Mouse (Mus musculus): ENCODE results near the gene Daxx. TPM values are rescaled to one million over a fixed set of nuclear protein-coding genes. Genes with fewer than 3 reads are reported as not detected.

The Daxx gene
- polyA plus RNA-seq, 1 experiment, result 58.1 TPM

- H3K4me1 ChIP-seq (ENCODE audit: control insufficient read depth, insufficient read depth, low read length), result no peaks in the 10 kb centered on the region
- TF ChIP-seq CTCF (IDR thresholded peaks at IDR 0.05; ENCODE audit: low read depth, low read length) (no peak), POLR2A (IDR thresholded peaks at IDR 0.05; ENCODE audit: borderline replicate concordance, low read depth, low read length) (no peak)
- H3K4me3 ChIP-seq (ENCODE audit: insufficient read depth, low read length), result no peak overlapping the region
- no peak overlapping the region for H3K27ac ChIP-seq (ENCODE audit: insufficient read depth, low read depth, low read length)
These were observed 50.7 kb downstream of the Daxx start for GRCm38 (mm10) chr17:33959948-33960347.

- Histone ChIP-seq H3K27ac (ENCODE audit: insufficient read depth, low read depth, low read length) (no peak overlapping the region), H3K4me1 (ENCODE audit: control insufficient read depth, insufficient read depth, low read length) (no peaks in the 10 kb centered on the region), H3K4me3 (ENCODE audit: insufficient read depth, low read length) (no peak overlapping the region)
- TF ChIP-seq POLR2A (IDR thresholded peaks at IDR 0.05; ENCODE audit: borderline replicate concordance, low read depth, low read length), result no peak
These were observed 53.7 kb downstream of the Daxx start for GRCm38 (mm10) chr17:33962876-33963275.

Other genes starting within 250 kb of the Daxx start
- 320 and 384 TPM in 2 replicates for gene Hnrnpm, start 222.6 kb upstream of the Daxx start, polyA plus RNA-seq (2012; ENCODE audit: insufficient read depth, insufficient read length, missing spikeins)
- 61.3 and 62.9 TPM in 2 replicates for gene March2, start 190.7 kb upstream of the Daxx start, polyA plus RNA-seq (2012; ENCODE audit: insufficient read depth, insufficient read length, missing spikeins)
- gene Rab11b, start 148.9 kb upstream of the Daxx start, polyA plus RNA-seq (2012; ENCODE audit: insufficient read depth, insufficient read length, missing spikeins), result 128 TPM in 2 replicates
- 8.4 and 11.0 TPM in 2 replicates for gene Angptl4, start 127.6 kb upstream of the Daxx start, polyA plus RNA-seq (2012; ENCODE audit: insufficient read depth, insufficient read length, missing spikeins)
- 27.5 and 33.3 TPM in 2 replicates for gene Kank3, start 98.9 kb upstream of the Daxx start, polyA plus RNA-seq (2012; ENCODE audit: insufficient read depth, insufficient read length, missing spikeins)
- 1,369 and 1,530 TPM in 2 replicates for gene Rps28, start 84.9 kb upstream of the Daxx start, polyA plus RNA-seq (2012; ENCODE audit: insufficient read depth, insufficient read length, missing spikeins)
- 197 and 199 TPM in 2 replicates for gene Ndufa7, start 84.8 kb upstream of the Daxx start, polyA plus RNA-seq (2012; ENCODE audit: insufficient read depth, insufficient read length, missing spikeins)
- gene Cd320, start 66.3 kb upstream of the Daxx start, polyA plus RNA-seq (2012; ENCODE audit: insufficient read depth, insufficient read length, missing spikeins), result 4.4 TPM in 2 replicates
- not detected in 2 replicates for gene Gm7029, start 35.6 kb upstream of the Daxx start, polyA plus RNA-seq (2012; ENCODE audit: insufficient read depth, insufficient read length, missing spikeins)
- gene Kifc1, start 18.8 kb upstream of the Daxx start, polyA plus RNA-seq (2012; ENCODE audit: insufficient read depth, insufficient read length, missing spikeins), result 35.5 and 36.3 TPM in 2 replicates
- gene Platr17, start 4.3 kb upstream of the Daxx start, polyA plus RNA-seq (2012; ENCODE audit: insufficient read depth, insufficient read length, missing spikeins), result 3.5 and 6.4 TPM in 2 replicates
- 389 and 454 TPM in 2 replicates for gene Tapbp, start 6.5 kb downstream of the Daxx start, polyA plus RNA-seq (2012; ENCODE audit: insufficient read depth, insufficient read length, missing spikeins)
- 21.8 and 24.0 TPM in 2 replicates for gene Zbtb22, start 6.5 kb downstream of the Daxx start, polyA plus RNA-seq (2012; ENCODE audit: insufficient read depth, insufficient read length, missing spikeins)
- gene Rgl2, start 20.1 kb downstream of the Daxx start, polyA plus RNA-seq (2012; ENCODE audit: insufficient read depth, insufficient read length, missing spikeins), result 209 and 216 TPM in 2 replicates
- gene Pfdn6, start 30.9 kb downstream of the Daxx start, polyA plus RNA-seq (2012; ENCODE audit: insufficient read depth, insufficient read length, missing spikeins), result 54.1 and 54.9 TPM in 2 replicates
- gene Wdr46, start 31.2 kb downstream of the Daxx start, polyA plus RNA-seq (2012; ENCODE audit: insufficient read depth, insufficient read length, missing spikeins), result 10.1 and 10.2 TPM in 2 replicates
- 8.3 and 8.7 TPM in 2 replicates for gene B3galt4, start 42.1 kb downstream of the Daxx start, polyA plus RNA-seq (2012; ENCODE audit: insufficient read depth, insufficient read length, missing spikeins)
- gene Vps52, start 46.4 kb downstream of the Daxx start, polyA plus RNA-seq (2012; ENCODE audit: insufficient read depth, insufficient read length, missing spikeins), result 41.3 and 49.7 TPM in 2 replicates
- 1,144 and 1,230 TPM in 2 replicates for gene Rps18, start 46.6 kb downstream of the Daxx start, polyA plus RNA-seq (2012; ENCODE audit: insufficient read depth, insufficient read length, missing spikeins)
- 2,635 and 2,812 TPM in 2 replicates for gene H2-K1, start 90.9 kb downstream of the Daxx start, polyA plus RNA-seq (2012; ENCODE audit: insufficient read depth, insufficient read length, missing spikeins)
- 22.8 and 22.9 TPM in 2 replicates for gene Ring1, start 115.3 kb downstream of the Daxx start, polyA plus RNA-seq (2012; ENCODE audit: insufficient read depth, insufficient read length, missing spikeins)
- 64.2 and 78.0 TPM in 2 replicates for gene H2-Ke6, start 118.6 kb downstream of the Daxx start, polyA plus RNA-seq (2012; ENCODE audit: insufficient read depth, insufficient read length, missing spikeins)
- 62.3 and 70.1 TPM in 2 replicates for gene Slc39a7, start 122.3 kb downstream of the Daxx start, polyA plus RNA-seq (2012; ENCODE audit: insufficient read depth, insufficient read length, missing spikeins)
- gene Rxrb, start 122.4 kb downstream of the Daxx start, polyA plus RNA-seq (2012; ENCODE audit: insufficient read depth, insufficient read length, missing spikeins), result 50.2 and 51.9 TPM in 2 replicates
- gene Col11a2, start 130.0 kb downstream of the Daxx start, polyA plus RNA-seq (2012; ENCODE audit: insufficient read depth, insufficient read length, missing spikeins), result 0.51 and 0.61 TPM in 2 replicates
- 0.88 TPM in 1 of 2 replicates, not detected in the other for gene H2-Oa, start 182.9 kb downstream of the Daxx start, polyA plus RNA-seq (2012; ENCODE audit: insufficient read depth, insufficient read length, missing spikeins)
- 206 and 214 TPM in 2 replicates for gene H2-DMa, start 210.1 kb downstream of the Daxx start, polyA plus RNA-seq (2012; ENCODE audit: insufficient read depth, insufficient read length, missing spikeins)
- gene Brd2, start 213.2 kb downstream of the Daxx start, polyA plus RNA-seq (2012; ENCODE audit: insufficient read depth, insufficient read length, missing spikeins), result 156 and 185 TPM in 2 replicates
- gene H2-DMb2, start 233.9 kb downstream of the Daxx start, polyA plus RNA-seq (2012; ENCODE audit: insufficient read depth, insufficient read length, missing spikeins), result 3.0 and 4.9 TPM in 2 replicates
- gene H2-DMb1, start 243.7 kb downstream of the Daxx start, polyA plus RNA-seq (2012; ENCODE audit: insufficient read depth, insufficient read length, missing spikeins), result 232 and 258 TPM in 2 replicates